Mouse (Mus musculus): ENCODE measurements around the gene Palld. TPM values are rescaled to one million over a fixed set of nuclear protein-coding genes. Genes with fewer than 3 reads are reported as not detected.

Palld gene
- polyA plus RNA-seq, 1 experiment from 2014 or later: 17.3 TPM

GRCm38 (mm10) chr8:61685280-61685679, 217.2 kb downstream of the Palld start:
- H3K9ac ChIP-seq: no peak overlapping the region
- no peaks in the 10 kb centered on the region for H3K36me3 ChIP-seq (replicated peaks)
- no peaks in the 10 kb centered on the region for H3K27me3 ChIP-seq (replicated peaks)
- H3K27ac ChIP-seq: no peak overlapping the region
- no peaks in the 10 kb centered on the region for H3K9me3 ChIP-seq
- no peak overlapping the region for H3K4me3 ChIP-seq
- WGBS: 100% methylated on average over 1 of the region's 1 CpGs
- H3K4me2 ChIP-seq: no peak overlapping the region
- no peak for ATAC-seq (replicated peaks)
- H3K4me1 ChIP-seq: no peaks in the 10 kb centered on the region

- Histone ChIP-seq H3K27me3 (replicated peaks) (no peaks in the 10 kb centered on the region), H3K36me3 (replicated peaks) (no peaks in the 10 kb centered on the region), H3K4me2 (no peak overlapping the region), H3K4me1 (no peaks in the 10 kb centered on the region), H3K9ac (no peak overlapping the region), H3K4me3 (no peak overlapping the region), H3K9me3 (no peaks in the 10 kb centered on the region), H3K27ac (no peak overlapping the region)
- ATAC-seq (replicated peaks): no peak
- 96% methylated on average over 4 of the region's 4 CpGs for WGBS
Observed at GRCm38 (mm10) chr8:61684280-61684939, 218.1 kb downstream of the Palld start.

- Histone ChIP-seq H3K36me3 (replicated peaks) (no peaks in the 10 kb centered on the region), H3K4me1 (no peaks in the 10 kb centered on the region), H3K27me3 (replicated peaks) (no peaks in the 10 kb centered on the region), H3K4me2 (no peak overlapping the region), H3K4me3 (no peak overlapping the region), H3K27ac (no peak overlapping the region), H3K9ac (no peak overlapping the region), H3K9me3 (no peaks in the 10 kb centered on the region)
- no peak for ATAC-seq (replicated peaks)
- WGBS: 94% methylated on average over 2 of the region's 2 CpGs
Observed at GRCm38 (mm10) chr8:61682902-61683301, 219.6 kb downstream of the Palld start.

- 90% methylated on average over 3 of the region's 3 CpGs for WGBS
- no peaks in the 10 kb centered on the region for H3K4me1 ChIP-seq
Observed at GRCm38 (mm10) chr8:61681217-61681616, 221.3 kb downstream of the Palld start.

GRCm38 (mm10) chr8:61677227-61677626, 225.3 kb downstream of the Palld start:
- no peak overlapping the region for H3K9ac ChIP-seq
- 93% methylated on average over 5 of the region's 5 CpGs for WGBS
- no peaks in the 10 kb centered on the region for H3K9me3 ChIP-seq
- no peak overlapping the region for H3K4me3 ChIP-seq
- H3K27me3 ChIP-seq (replicated peaks): no peaks in the 10 kb centered on the region
- no peaks in the 10 kb centered on the region for H3K36me3 ChIP-seq (replicated peaks)
- no peaks in the 10 kb centered on the region for H3K4me1 ChIP-seq
- no peak overlapping the region for H3K27ac ChIP-seq
- ATAC-seq (replicated peaks): no peak
- no peak overlapping the region for H3K4me2 ChIP-seq

More at GRCm38 (mm10) chr8:61681217-61681616, 221.3 kb downstream of the Palld start:
- H3K36me3 ChIP-seq (replicated peaks): no peaks in the 10 kb centered on the region
- no peak overlapping the region for H3K9ac ChIP-seq
- H3K27me3 ChIP-seq (replicated peaks): no peaks in the 10 kb centered on the region
- H3K9me3 ChIP-seq: no peaks in the 10 kb centered on the region
- no peak for ATAC-seq (replicated peaks)
- H3K27ac ChIP-seq: no peak overlapping the region
- H3K4me2 ChIP-seq: no peak overlapping the region
- H3K4me3 ChIP-seq: no peak overlapping the region

DNA sequence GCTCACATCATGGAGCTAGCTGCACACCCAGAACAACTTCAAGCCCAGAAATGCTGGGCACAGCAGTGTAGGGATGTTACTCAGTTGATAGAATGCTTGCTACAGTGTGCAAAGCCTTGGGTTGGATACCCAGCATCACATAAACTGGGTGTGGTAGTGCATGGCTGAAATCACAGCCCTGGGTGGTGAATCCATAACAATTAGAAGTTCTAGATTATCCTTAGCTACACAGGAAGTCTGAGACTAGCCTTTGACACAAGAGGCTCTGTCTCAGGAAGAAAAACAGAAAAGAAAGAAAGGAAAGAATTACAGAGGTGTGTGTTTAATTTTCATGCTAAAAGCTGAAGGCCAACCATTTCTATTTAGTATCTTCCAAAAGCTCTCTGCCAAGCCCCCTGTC, 231.3 kb downstream of the Palld start:
- Histone ChIP-seq H3K27ac (no peak overlapping the region), H3K4me1 (no peaks in the 10 kb centered on the region), H3K9me3 (no peaks in the 10 kb centered on the region), H3K4me3 (no peak overlapping the region), H3K27me3 (replicated peaks) (no peaks in the 10 kb centered on the region), H3K4me2 (no peak overlapping the region), H3K36me3 (replicated peaks) (no peaks in the 10 kb centered on the region), H3K9ac (no peak overlapping the region)
- ATAC-seq (replicated peaks): no peak

DNA sequence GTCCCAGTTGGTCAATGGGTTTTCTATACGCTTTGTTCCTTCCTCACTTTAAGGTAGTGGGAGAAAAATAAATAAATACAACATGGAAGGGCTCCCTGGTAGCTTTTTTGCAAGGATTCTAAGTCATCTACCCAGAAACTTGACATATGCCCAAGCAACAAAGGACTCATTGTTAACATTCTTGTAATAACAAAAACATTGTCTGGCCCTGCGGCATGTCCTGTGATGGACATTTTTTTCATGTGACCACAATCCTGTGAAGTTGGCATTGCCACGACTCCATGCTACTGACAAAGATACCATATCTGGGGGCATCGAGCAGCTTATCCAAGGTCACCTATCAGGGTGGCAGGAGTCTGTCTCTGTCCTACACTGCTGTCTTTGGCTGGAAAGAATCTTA, 232.1 kb downstream of the Palld start:
- no peak overlapping the region for H3K27ac ChIP-seq
- no peak overlapping the region for H3K4me2 ChIP-seq
- H3K27me3 ChIP-seq (replicated peaks): no peaks in the 10 kb centered on the region
- H3K9ac ChIP-seq: no peak overlapping the region
- no peak for ATAC-seq (replicated peaks)
- no peaks in the 10 kb centered on the region for H3K9me3 ChIP-seq
- no peak overlapping the region for H3K4me3 ChIP-seq
- no peaks in the 10 kb centered on the region for H3K4me1 ChIP-seq
- WGBS: 73% methylated on average over 4 of the region's 4 CpGs
- H3K36me3 ChIP-seq (replicated peaks): no peaks in the 10 kb centered on the region

- H3K4me3 ChIP-seq: no peak overlapping the region
- H3K36me3 ChIP-seq (replicated peaks): no peaks in the 10 kb centered on the region
- 18% methylated on average over 6 of the region's 6 CpGs for WGBS
- H3K4me2 ChIP-seq: no peak overlapping the region
- H3K4me1 ChIP-seq: no peaks in the 10 kb centered on the region
- no peaks in the 10 kb centered on the region for H3K9me3 ChIP-seq
- H3K9ac ChIP-seq: no peak overlapping the region
- H3K27ac ChIP-seq: no peak overlapping the region
- no peaks in the 10 kb centered on the region for H3K27me3 ChIP-seq (replicated peaks)
- no peak for ATAC-seq (replicated peaks)
Observed at GRCm38 (mm10) chr8:61666919-61667318, 235.6 kb downstream of the Palld start.

GRCm38 (mm10) chr8:61665021-61665420, 237.5 kb downstream of the Palld start:
- Histone ChIP-seq H3K4me2 (no peak overlapping the region), H3K9me3 (no peaks in the 10 kb centered on the region), H3K27me3 (replicated peaks) (no peaks in the 10 kb centered on the region), H3K27ac (no peak overlapping the region), H3K9ac (no peak overlapping the region), H3K4me3 (no peak overlapping the region), H3K4me1 (no peaks in the 10 kb centered on the region), H3K36me3 (replicated peaks) (no peaks in the 10 kb centered on the region)
- WGBS: 72% methylated on average over 8 of the region's 8 CpGs
- ATAC-seq (replicated peaks): no peak

DNA sequence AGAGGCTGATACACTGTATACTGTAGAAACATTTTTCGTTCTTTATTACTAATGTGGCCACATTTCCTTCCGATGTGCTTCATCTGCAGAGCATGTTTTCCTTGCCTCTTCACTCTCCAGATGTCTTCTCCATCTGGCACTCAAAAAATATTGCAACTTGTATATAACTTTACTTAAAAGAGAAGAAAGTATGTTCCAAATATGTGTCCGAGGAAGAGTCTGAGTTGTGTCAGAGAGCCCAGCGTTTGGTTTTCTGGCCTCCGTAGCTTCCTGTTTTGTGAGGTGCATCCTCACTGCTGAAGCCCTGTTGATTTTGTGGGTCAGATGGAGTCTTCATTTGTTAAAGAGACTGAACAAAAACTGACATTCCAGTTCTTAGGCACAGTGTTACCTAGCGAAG, 238.3 kb downstream of the Palld start:
- no peaks in the 10 kb centered on the region for H3K27me3 ChIP-seq (replicated peaks)
- 92% methylated on average over 6 of the region's 6 CpGs for WGBS
- no peak overlapping the region for H3K27ac ChIP-seq
- no peaks in the 10 kb centered on the region for H3K4me1 ChIP-seq
- no peak overlapping the region for H3K4me3 ChIP-seq
- no peaks in the 10 kb centered on the region for H3K9me3 ChIP-seq
- H3K4me2 ChIP-seq: no peak overlapping the region
- no peak for ATAC-seq (replicated peaks)
- no peaks in the 10 kb centered on the region for H3K36me3 ChIP-seq (replicated peaks)
- no peak overlapping the region for H3K9ac ChIP-seq

DNA sequence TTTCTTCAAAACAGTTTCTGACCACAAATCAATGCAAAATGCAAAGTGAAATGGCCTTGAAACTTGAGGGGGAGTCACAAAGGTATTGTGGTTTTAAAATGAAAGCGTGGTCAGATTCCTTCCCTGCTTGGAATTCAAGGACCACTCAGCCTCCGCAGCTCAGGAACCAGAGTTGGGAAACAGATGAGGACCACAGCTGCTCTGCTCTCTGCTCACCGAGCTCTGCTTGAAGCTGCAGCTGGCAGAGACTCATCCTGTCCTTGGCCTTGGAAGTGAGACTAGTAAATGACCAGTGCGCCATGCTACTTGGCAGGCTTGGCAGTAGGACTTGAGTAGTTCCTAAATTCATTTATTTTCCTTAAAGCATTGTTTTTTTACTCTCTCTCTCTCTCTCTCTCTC, 239.7 kb downstream of the Palld start:
- no peak overlapping the region for H3K4me2 ChIP-seq
- H3K9ac ChIP-seq: no peak overlapping the region
- ATAC-seq (replicated peaks): no peak
- 87% methylated on average over 4 of the region's 4 CpGs for WGBS
- no peaks in the 10 kb centered on the region for H3K36me3 ChIP-seq (replicated peaks)
- no peaks in the 10 kb centered on the region for H3K9me3 ChIP-seq
- no peaks in the 10 kb centered on the region for H3K27me3 ChIP-seq (replicated peaks)
- H3K4me3 ChIP-seq: no peak overlapping the region
- no peaks in the 10 kb centered on the region for H3K4me1 ChIP-seq
- no peak overlapping the region for H3K27ac ChIP-seq

GRCm38 (mm10) chr8:61661611-61662010, 240.9 kb downstream of the Palld start:
- Histone ChIP-seq H3K4me1 (no peaks in the 10 kb centered on the region), H3K36me3 (replicated peaks) (no peaks in the 10 kb centered on the region), H3K27ac (no peak overlapping the region), H3K4me3 (no peak overlapping the region), H3K9ac (no peak overlapping the region), H3K4me2 (no peak overlapping the region), H3K9me3 (no peaks in the 10 kb centered on the region), H3K27me3 (replicated peaks) (no peaks in the 10 kb centered on the region)
- ATAC-seq (replicated peaks): no peak
- WGBS: 93% methylated on average over 5 of the region's 5 CpGs

GRCm38 (mm10) chr8:61660961-61661360, 241.5 kb downstream of the Palld start:
- no peaks in the 10 kb centered on the region for H3K36me3 ChIP-seq (replicated peaks)
- WGBS: 92% methylated on average over 5 of the region's 5 CpGs
- no peaks in the 10 kb centered on the region for H3K4me1 ChIP-seq
- H3K27me3 ChIP-seq (replicated peaks): no peaks in the 10 kb centered on the region
- H3K4me3 ChIP-seq: no peak overlapping the region
- H3K4me2 ChIP-seq: no peak overlapping the region
- no peak for ATAC-seq (replicated peaks)
- H3K9ac ChIP-seq: no peak overlapping the region
- no peaks in the 10 kb centered on the region for H3K9me3 ChIP-seq
- H3K27ac ChIP-seq: no peak overlapping the region
